Mouse (Mus musculus) liver, embryonic 14.5 days (tissue): ENCODE measurements around the gene Cdh5.
"Not testable (repeated sequence)": the region's sequence is repeated elsewhere in the genome, so short reads cannot be mapped to it uniquely, and the experiment has no call there.

Experiments
- CTCF ChIP-seq: IDR thresholded peaks from 2 replicates; pipeline ENCODE4 v1.5.1; 2016; ENCODE audit warnings: antibody characterized with exemption, low read depth, control low read depth
- EP300 ChIP-seq: IDR thresholded peaks from 2 replicates; pipeline ENCODE4 v1.6.1; 2016; ENCODE audit warnings: antibody characterized with exemption, low read depth

DNA sequence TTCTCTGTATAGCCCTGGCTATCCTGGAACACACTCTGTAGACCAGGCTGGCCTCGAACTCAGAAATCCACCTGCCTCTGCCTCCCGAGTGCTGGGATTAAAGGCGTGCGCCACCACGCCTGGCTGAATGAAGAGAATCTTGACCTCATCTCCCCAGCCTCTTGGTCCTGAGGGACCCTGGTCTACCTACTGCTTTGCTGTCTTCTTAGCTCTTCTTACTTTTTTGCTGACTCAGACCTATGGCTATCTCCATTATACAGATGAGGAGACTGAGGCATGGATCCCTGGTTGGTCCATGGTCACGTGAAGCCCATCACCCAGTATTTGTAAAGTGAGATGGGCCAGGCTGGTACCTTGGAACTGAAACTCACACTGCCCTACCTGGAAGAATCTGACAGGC lies 701 bp upstream of the Cdh5 start:
- TF ChIP-seq CTCF, EP300: not testable (repeated sequence)
